Comparison of ENCODE assay signal across 8 mouse cellular contexts in the genomic region with DNA sequence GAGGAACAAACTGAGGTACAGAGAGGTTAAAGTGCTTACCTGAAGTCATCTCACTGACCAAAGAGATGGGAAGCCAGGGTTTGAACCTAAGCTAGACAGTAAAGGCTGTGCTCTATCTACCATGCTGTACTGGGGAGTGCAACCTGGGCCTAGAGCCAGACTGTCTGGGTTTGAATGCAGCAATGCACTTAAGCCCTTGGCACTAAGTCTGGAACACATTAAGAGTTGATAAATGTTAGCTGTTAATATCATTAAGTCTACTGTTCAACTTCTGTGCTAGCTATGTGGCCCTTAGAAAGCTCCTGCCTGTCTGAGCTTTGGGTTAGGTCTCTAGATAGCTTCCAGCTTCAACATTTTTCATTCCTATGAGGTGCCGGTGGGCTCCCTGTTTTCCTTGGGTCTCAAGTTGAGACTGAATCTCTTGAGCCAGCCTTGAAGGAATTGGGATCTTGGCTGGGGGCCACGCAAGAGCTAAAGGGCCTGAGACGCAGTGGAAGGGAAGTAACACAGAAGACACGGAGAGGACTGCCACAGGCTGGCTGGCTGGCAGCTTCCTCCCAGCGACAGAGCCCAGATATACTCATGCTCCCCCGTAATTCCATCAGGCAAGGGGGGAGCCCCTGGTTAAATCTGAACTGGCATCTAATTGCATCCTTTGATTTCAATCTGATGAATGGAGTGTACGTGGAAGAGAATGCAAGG. TPM values are rescaled to one million over a fixed set of nuclear protein-coding genes. Genes with fewer than 3 reads are reported as not detected.
DNase-seq lines count a peak whose midpoint lies in the region; ATAC-seq and TF ChIP-seq lines count a peak whose summit lies in the region.

No protein-coding gene starts in this region.

- peak overlapping the region; percentile 41 for H3K9ac ChIP-seq in embryonic facial prominence, embryonic 11.5 days (replicated peaks; ENCODE audit: low read length)
- no peak overlapping the region for H3K9ac ChIP-seq in hindbrain, embryonic 11.5 days (ENCODE audit: low read depth, low read length)
- peak overlapping the region; percentile 39; the same call in 1 of the 2 replicates for H3K9ac ChIP-seq in midbrain, embryonic 12.5 days (replicated peaks)

- DNase-seq in layer of hippocampus, adult 2 months (ENCODE audit: low spot score in 2 of 2): no peak
- DNase-seq in layer of hippocampus, postnatal 25 days (ENCODE audit: extremely low spot score in 1 of 2, low spot score in 1 of 2): no peak
- no peak for DNase-seq in embryonic facial prominence, embryonic 11.5 days (ENCODE audit: low spot score)
- peak; percentile 17 for DNase-seq in hindbrain, embryonic 11.5 days (ENCODE audit: low spot score)
- no peak for DNase-seq in spleen, postnatal 36 days (ENCODE audit: low spot score in 2 of 2)
- no peak for DNase-seq in cerebellum, adult 11-12 months
- no peak for DNase-seq in T-cell, adult 2 months (ENCODE audit: low spot score)

- TF ChIP-seq CTCF in layer of hippocampus, adult 2 months (conservative IDR thresholded peaks at IDR 0.05): no peak

- peak overlapping the region; percentile 10; the same call in 1 of the 2 replicates for H3K4me2 ChIP-seq in embryonic facial prominence, embryonic 11.5 days (ENCODE audit: low read depth, low read length)
- no peak overlapping the region for H3K4me2 ChIP-seq in hindbrain, embryonic 11.5 days (replicated peaks; ENCODE audit: low read depth, low read length)
- H3K4me2 ChIP-seq in midbrain, embryonic 12.5 days (replicated peaks): peak overlapping the region; percentile 21

- peaks cover 4% of the 10 kb centered on the region for H3K4me1 ChIP-seq in embryonic facial prominence, embryonic 11.5 days (ENCODE audit: control insufficient read depth, insufficient read depth, low read length)
- H3K4me1 ChIP-seq in hindbrain, embryonic 11.5 days (replicated peaks; ENCODE audit: control insufficient read depth, insufficient read depth, low read length): peaks cover 4% of the 10 kb centered on the region; the same call in 1 of the 2 replicates
- peaks cover 45% of the 10 kb centered on the region for H3K4me1 ChIP-seq in midbrain, embryonic 12.5 days

- H3K4me3 ChIP-seq in layer of hippocampus, adult 2 months: no peak overlapping the region
- H3K4me3 ChIP-seq in embryonic facial prominence, embryonic 11.5 days (ENCODE audit: low read depth, low read length): no peak overlapping the region
- H3K4me3 ChIP-seq in hindbrain, embryonic 11.5 days (ENCODE audit: low read depth, low read length): no peak overlapping the region
- H3K4me3 ChIP-seq in midbrain, embryonic 12.5 days: no peak overlapping the region

- H3K9me3 ChIP-seq in embryonic facial prominence, embryonic 11.5 days (replicated peaks; ENCODE audit: control insufficient read depth, low read length): no peaks in the 10 kb centered on the region
- no peaks in the 10 kb centered on the region for H3K9me3 ChIP-seq in hindbrain, embryonic 11.5 days (ENCODE audit: control insufficient read depth, low read length)
- no peaks in the 10 kb centered on the region for H3K9me3 ChIP-seq in midbrain, embryonic 12.5 days

- no peak for ATAC-seq in embryonic facial prominence, embryonic 11.5 days (replicated peaks; ENCODE audit: insufficient number of reproducible peaks, low FRiP score, low TSS enrichment, low read depth)
- ATAC-seq in hindbrain, embryonic 11.5 days (ENCODE audit: low FRiP score): no peak
- ATAC-seq in midbrain, embryonic 12.5 days (ENCODE audit: low FRiP score, low read depth): no peak

- no peaks in the 10 kb centered on the region; the same call in 1 of the 2 replicates for H3K36me3 ChIP-seq in embryonic facial prominence, embryonic 11.5 days (replicated peaks; ENCODE audit: control insufficient read depth, insufficient read depth, low read depth, low read length)
- no peaks in the 10 kb centered on the region for H3K36me3 ChIP-seq in hindbrain, embryonic 11.5 days (ENCODE audit: control insufficient read depth, insufficient read depth, low read length)
- no peaks in the 10 kb centered on the region for H3K36me3 ChIP-seq in midbrain, embryonic 12.5 days

- WGBS in embryonic facial prominence, embryonic 11.5 days: 32% methylated on average over 7 of the region's 7 CpGs
- 54% methylated on average over 7 of the region's 7 CpGs for WGBS in hindbrain, embryonic 11.5 days
- WGBS in midbrain, embryonic 12.5 days: 24% methylated on average over 7 of the region's 7 CpGs

- H3K27ac ChIP-seq in layer of hippocampus, adult 2 months: peak overlapping the region; percentile 67
- H3K27ac ChIP-seq in embryonic facial prominence, embryonic 11.5 days (replicated peaks; ENCODE audit: low read depth, low read length): peak overlapping the region; percentile 4
- no peak overlapping the region for H3K27ac ChIP-seq in hindbrain, embryonic 11.5 days (ENCODE audit: low read depth, low read length)
- peak overlapping the region; percentile 61 for H3K27ac ChIP-seq in midbrain, embryonic 12.5 days (replicated peaks)

- H3K27me3 ChIP-seq in embryonic facial prominence, embryonic 11.5 days (ENCODE audit: control insufficient read depth, insufficient read depth, low read length): no peaks in the 10 kb centered on the region
- H3K27me3 ChIP-seq in hindbrain, embryonic 11.5 days (ENCODE audit: control insufficient read depth, insufficient read depth, low read length): no peaks in the 10 kb centered on the region
- no peaks in the 10 kb centered on the region for H3K27me3 ChIP-seq in midbrain, embryonic 12.5 days

RNA-seq across cellular contexts. Expression of a gene that starts 35.2 kb away (rescaled TPM):
- 100 to 1,000 TPM in 1 of 2 experiments, 10 to 100 TPM in 1; 97.6 to 117 TPM for total RNA-seq in layer of hippocampus, adult 2 months (2021)
- total RNA-seq in layer of hippocampus, postnatal 25 days (2021): 100 to 1,000 TPM in 1 of 2 experiments, 10 to 100 TPM in 1; 83.1 to 104 TPM
- polyA plus RNA-seq in embryonic facial prominence, embryonic 11.5 days (2014; fragmentation: Nextera tagmentation; extraction: Ambion mirVana): 47.3 and 55.9 TPM in 2 replicates
- polyA plus RNA-seq in hindbrain, embryonic 11.5 days (2014; fragmentation: Nextera tagmentation; extraction: Ambion mirVana): 74.8 and 75.0 TPM in 2 replicates
- 94.3 and 102 TPM in 2 replicates for polyA plus RNA-seq in midbrain, embryonic 12.5 days (2016; fragmentation: Nextera tagmentation; extraction: Ambion mirVana)

RNA-seq across cellular contexts. Expression of a gene that starts 43.5 kb away (rescaled TPM):
- total RNA-seq in layer of hippocampus, adult 2 months (2021): 10 to 100 TPM; 35.9 to 41.5 TPM
- 10 to 100 TPM; 29.1 to 38.2 TPM for total RNA-seq in layer of hippocampus, postnatal 25 days (2021)
- polyA plus RNA-seq in embryonic facial prominence, embryonic 11.5 days (2014; fragmentation: Nextera tagmentation; extraction: Ambion mirVana): 10.5 and 10.6 TPM in 2 replicates
- 11.5 and 12.0 TPM in 2 replicates for polyA plus RNA-seq in hindbrain, embryonic 11.5 days (2014; fragmentation: Nextera tagmentation; extraction: Ambion mirVana)
- 17.3 TPM in 2 replicates for polyA plus RNA-seq in midbrain, embryonic 12.5 days (2016; fragmentation: Nextera tagmentation; extraction: Ambion mirVana)
